Comparison of ENCODE assay signal across 8 mouse cellular contexts in genomic region chr17:45474669-45475465, GRCm38 (mm10). TPM values are rescaled to one million over a fixed set of nuclear protein-coding genes. Genes with fewer than 3 reads are reported as not detected.
DNase-seq lines count a peak whose midpoint lies in the region; ATAC-seq and TF ChIP-seq lines count a peak whose summit lies in the region.

Gene Spats1 (minus strand): TSS chr17:45475415.

- ATAC-seq in forebrain, embryonic 12.5 days (ENCODE audit: low FRiP score) = peak; percentile 91
- peak; percentile 35; the same call in 1 of the 2 replicates for ATAC-seq in liver, postnatal 0 days
- ATAC-seq in neural tube, embryonic 12.5 days (ENCODE audit: low FRiP score, low read depth) = peak; percentile 70

- TF ChIP-seq CTCF in liver, postnatal 0 days (IDR thresholded peaks at IDR 0.05; ENCODE audit: low read depth) = no peak
- TF ChIP-seq CTCF in thymus, adult 2 months (IDR thresholded peaks at IDR 0.05; ENCODE audit: borderline replicate concordance, control insufficient read depth, extremely low read depth, insufficient read depth, low read length, poor library complexity) = 0 out of 2 replicates have a peak, but pooled peaks have one; percentile 14

- peaks cover 17% of the 10 kb centered on the region for H3K4me1 ChIP-seq in forebrain, embryonic 12.5 days
- H3K4me1 ChIP-seq in liver, postnatal 0 days (ENCODE audit: insufficient read depth) = peaks cover 6% of the 10 kb centered on the region; the same call in 1 of the 2 replicates
- H3K4me1 ChIP-seq in neural tube, embryonic 12.5 days = 0 out of 2 replicates have a peak, but pooled peaks cover 9% of the 10 kb centered on the region
- peaks cover 10% of the 10 kb centered on the region for H3K4me1 ChIP-seq in thymus, adult 2 months (replicated peaks; ENCODE audit: control insufficient read depth, insufficient read depth, low read length)

- peaks cover 30% of the 10 kb centered on the region for H3K27me3 ChIP-seq in forebrain, embryonic 12.5 days
- peaks cover 20% of the 10 kb centered on the region for H3K27me3 ChIP-seq in liver, postnatal 0 days (ENCODE audit: insufficient read depth, low read length)
- H3K27me3 ChIP-seq in neural tube, embryonic 12.5 days (replicated peaks) = peaks cover 6% of the 10 kb centered on the region; the same call in 1 of the 2 replicates
- no peaks in the 10 kb centered on the region for H3K27me3 ChIP-seq in thymus, adult 2 months (ENCODE audit: control insufficient read depth, insufficient read depth, low read length)

- H3K27ac ChIP-seq in forebrain, embryonic 12.5 days = no peak within 1 kb of the TSS
- no peak within 1 kb of the TSS for H3K27ac ChIP-seq in liver, postnatal 0 days (ENCODE audit: low read depth)
- H3K27ac ChIP-seq in neural tube, embryonic 12.5 days = no peak within 1 kb of the TSS
- H3K27ac ChIP-seq in thymus, adult 2 months (ENCODE audit: control insufficient read depth, insufficient read depth, low read length) = no peak within 1 kb of the TSS

- DNase-seq in ES-CJ7 (ENCODE audit: low read depth, low spot score) = peak; percentile 99
- peak; percentile 28 for DNase-seq in c-Kit-positive CD71-negative TER-119-negative erythroid progenitor cells, embryonic 14.5 days (ENCODE audit: low read depth)
- DNase-seq in heart, postnatal 14 days = peak; percentile 43 to 59
- peak; percentile 87 for DNase-seq in layer of hippocampus, adult 11-12 months (ENCODE audit: low spot score)
- DNase-seq in liver, postnatal 0 days = peak; percentile 51
- peak; percentile 68 for DNase-seq in thymus, adult 2 months

- peak within 1 kb of the TSS; percentile 46 for H3K4me3 ChIP-seq in forebrain, embryonic 12.5 days (replicated peaks)
- H3K4me3 ChIP-seq in liver, postnatal 0 days (ENCODE audit: low read depth, low read length) = peak within 1 kb of the TSS; percentile 36
- peak within 1 kb of the TSS; percentile 34 for H3K4me3 ChIP-seq in neural tube, embryonic 12.5 days
- peak within 1 kb of the TSS; percentile 38 for H3K4me3 ChIP-seq in thymus, adult 2 months (ENCODE audit: control insufficient read depth, insufficient read depth, low read length)

- TF ChIP-seq EP300 in liver, postnatal 0 days (IDR thresholded peaks at IDR 0.05; ENCODE audit: low read depth) = no peak

- peak within 1 kb of the TSS; percentile 45; the same call in 1 of the 2 replicates for H3K9ac ChIP-seq in forebrain, embryonic 12.5 days
- H3K9ac ChIP-seq in liver, postnatal 0 days (replicated peaks) = no peak within 1 kb of the TSS
- H3K9ac ChIP-seq in neural tube, embryonic 12.5 days = peak within 1 kb of the TSS; percentile 58

- TF ChIP-seq POLR2A in thymus, adult 2 months (IDR thresholded peaks at IDR 0.05; ENCODE audit: control insufficient read depth, extremely low read depth, insufficient read depth, low read length, poor library complexity) = no peak

- H3K9me3 ChIP-seq in forebrain, embryonic 12.5 days = no peaks in the 10 kb centered on the region
- no peaks in the 10 kb centered on the region for H3K9me3 ChIP-seq in liver, postnatal 0 days (ENCODE audit: low read length)
- no peaks in the 10 kb centered on the region for H3K9me3 ChIP-seq in neural tube, embryonic 12.5 days

- WGBS in forebrain, embryonic 12.5 days = 5% methylated on average over 30 of the region's 30 CpGs
- 6% methylated on average over 30 of the region's 30 CpGs for WGBS in liver, postnatal 0 days (ENCODE audit: insufficient replicate concordance)
- 7% methylated on average over 30 of the region's 30 CpGs for WGBS in neural tube, embryonic 12.5 days
- WGBS in thymus, adult 2 months = 4% methylated on average over 30 of the region's 30 CpGs

- peak within 1 kb of the TSS; percentile 65 for H3K4me2 ChIP-seq in forebrain, embryonic 12.5 days
- peak within 1 kb of the TSS; percentile 57 for H3K4me2 ChIP-seq in liver, postnatal 0 days (ENCODE audit: low read depth, low read length)
- peak within 1 kb of the TSS; percentile 72 for H3K4me2 ChIP-seq in neural tube, embryonic 12.5 days (replicated peaks)

- no peaks in the 10 kb centered on the region for H3K36me3 ChIP-seq in forebrain, embryonic 12.5 days (replicated peaks)
- H3K36me3 ChIP-seq in liver, postnatal 0 days (replicated peaks; ENCODE audit: insufficient read depth, low read length) = no peaks in the 10 kb centered on the region
- H3K36me3 ChIP-seq in neural tube, embryonic 12.5 days = no peaks in the 10 kb centered on the region
- no peaks in the 10 kb centered on the region for H3K36me3 ChIP-seq in thymus, adult 2 months (ENCODE audit: control insufficient read depth, insufficient read depth, low read length)

- intact Hi-C loops in heart, postnatal 14 days (cut with DNase I) = loop anchor here (5.0 kb wide), 1 partner anchor 167 kb away; no protein-coding TSS in a partner anchor

RNA-seq across cellular contexts. Expression of gene Spats1, which starts in this region (rescaled TPM):
- polyA plus RNA-seq in forebrain, embryonic 12.5 days (2016; fragmentation: Nextera tagmentation; extraction: Ambion mirVana) = 1.1 and 1.8 TPM in 2 replicates
- under 1 TPM; 0.39 to 0.50 TPM for total RNA-seq in heart, postnatal 14 days (2021)
- polyA plus RNA-seq in liver, postnatal 0 days (2015; fragmentation: Nextera tagmentation; extraction: Ambion mirVana) = not detected in 2 replicates
- 1.2 and 1.3 TPM in 2 replicates for polyA plus RNA-seq in neural tube, embryonic 12.5 days (2016; fragmentation: Nextera tagmentation; extraction: Ambion mirVana)
- polyA plus RNA-seq in thymus, adult 2 months (2012; rRNA removed) = 0.06 and 0.30 TPM in 2 replicates

Comparison
In these comparisons a context has a peak if more than half of its experiments do, and no peak if none do; other contexts are left out.
1. Peak in DNase-seq in heart, postnatal 14 days; RNA of the gene not detected or under 1 TPM.
2. Peak in DNase-seq, ATAC-seq, H3K4me3 ChIP-seq and H3K4me2 ChIP-seq in liver, postnatal 0 days; RNA of the gene not detected or under 1 TPM.
3. Peak in DNase-seq and H3K4me3 ChIP-seq in thymus, adult 2 months; RNA of the gene not detected or under 1 TPM.
4. DNase-seq: peak in every context shown above with its lines; median percentile 99 in ES-CJ7; 87 in layer of hippocampus, adult 11-12 months; 68 in thymus, adult 2 months; 51 in heart, postnatal 14 days; 51 in liver, postnatal 0 days; 28 in c-Kit-positive CD71-negative TER-119-negative erythroid progenitor cells, embryonic 14.5 days.
5. ATAC-seq: peak in every context shown above with its lines; median percentile 91 in forebrain, embryonic 12.5 days; 70 in neural tube, embryonic 12.5 days; 35 in liver, postnatal 0 days.